In genomic region chr10:90258944-90259714, GRCm38 (mm10) we compare ENCODE assay signal across 33 mouse cellular contexts.
DNase-seq lines count a peak whose midpoint lies in the region; ATAC-seq and TF ChIP-seq lines count a peak whose summit lies in the region.
"Had no signal": no experiment of that assay in that cellular context is flagged by ENCODE, and none has a peak within 500 bp of the region (broad histone marks: within the 10 kb centered on the region; RNA-seq: fewer than 3 reads in every experiment).

No protein-coding gene starts in this region.

- no peaks in the 10 kb centered on the region for H3K36me3 ChIP-seq in midbrain, embryonic 13.5 days
- no peaks in the 10 kb centered on the region for H3K36me3 ChIP-seq in midbrain, embryonic 11.5 days (ENCODE audit: control insufficient read depth, insufficient read depth, low read length)
- H3K36me3 ChIP-seq in forebrain, embryonic 16.5 days (ENCODE audit: control insufficient read depth, insufficient read depth): no peaks in the 10 kb centered on the region
- H3K36me3 ChIP-seq: heart, embryonic 12.5 days; hindbrain, embryonic 15.5 days; liver, embryonic 12.5 days had no signal

- WGBS in midbrain, embryonic 13.5 days: 50% methylated on average over 3 of the region's 3 CpGs
- WGBS in midbrain, embryonic 11.5 days: 65% methylated on average over 3 of the region's 3 CpGs
- 17% methylated on average over 3 of the region's 3 CpGs for WGBS in forebrain, embryonic 16.5 days

- no peaks in the 10 kb centered on the region for H3K9me3 ChIP-seq in midbrain, embryonic 13.5 days
- no peaks in the 10 kb centered on the region for H3K9me3 ChIP-seq in midbrain, embryonic 11.5 days (ENCODE audit: control insufficient read depth, low read length)
- H3K9me3 ChIP-seq in forebrain, embryonic 16.5 days (ENCODE audit: control insufficient read depth, low read length): no peaks in the 10 kb centered on the region
- H3K9me3 ChIP-seq: heart, embryonic 12.5 days; hindbrain, embryonic 15.5 days; liver, embryonic 12.5 days had no signal

- peaks cover 3% of the 10 kb centered on the region; the same call in 1 of the 2 replicates for H3K4me1 ChIP-seq in midbrain, embryonic 13.5 days (replicated peaks)
- no peaks in the 10 kb centered on the region for H3K4me1 ChIP-seq in midbrain, embryonic 11.5 days (ENCODE audit: control insufficient read depth, insufficient read depth, low read length)
- H3K4me1 ChIP-seq in forebrain, embryonic 16.5 days (replicated peaks; ENCODE audit: control insufficient read depth, insufficient read depth, low read length): no peaks in the 10 kb centered on the region
- H3K4me1 ChIP-seq: heart, embryonic 12.5 days; hindbrain, embryonic 15.5 days; liver, embryonic 12.5 days had no signal

- DNase-seq in embryo, embryonic 10.5 days (ENCODE audit: low spot score): peak; percentile 14
- DNase-seq in embryo, embryonic 10 days (ENCODE audit: low spot score): no peak
- DNase-seq in midbrain, embryonic 11.5 days (ENCODE audit: low spot score, missing footprints): no peak
- peak; percentile 80 for DNase-seq in brain, embryonic 14.5 days (ENCODE audit: low read depth)
- DNase-seq in layer of hippocampus, adult 8-10 months (ENCODE audit: low spot score in 2 of 2): no peak
- DNase-seq: adrenal gland, adult 2 months; cerebellum, adult 8-10 months; cerebellum, postnatal 25 days; gastrocnemius, adult 2 months; gastrocnemius, postnatal 36 days; heart, adult 18-20 months; heart, postnatal 4 days; kidney, adult 11 months; kidney, postnatal 14 days; left cerebral cortex, postnatal 4 days; liver, postnatal 0 days; lung, postnatal 4 days; right cerebral cortex, adult 18-20 months; right cerebral cortex, postnatal 4 days; thymus, adult 18-20 months; thymus, postnatal 25 days had no signal

- no peak overlapping the region for H3K4me2 ChIP-seq in midbrain, embryonic 13.5 days (replicated peaks)
- no peak overlapping the region for H3K4me2 ChIP-seq in midbrain, embryonic 11.5 days
- no peak overlapping the region for H3K4me2 ChIP-seq in forebrain, embryonic 16.5 days (ENCODE audit: low read length)
- H3K4me2 ChIP-seq: heart, embryonic 12.5 days; hindbrain, embryonic 15.5 days; liver, embryonic 12.5 days had no signal

- TF ChIP-seq POLR2A in brain, embryonic 14.5 days (IDR thresholded peaks at IDR 0.05; ENCODE audit: borderline replicate concordance, extremely low read depth, insufficient read depth, insufficient read length, poor library complexity, severe bottlenecking): no peak

- H3K27me3 ChIP-seq in midbrain, embryonic 13.5 days: no peaks in the 10 kb centered on the region
- no peaks in the 10 kb centered on the region for H3K27me3 ChIP-seq in midbrain, embryonic 11.5 days (ENCODE audit: control insufficient read depth, insufficient read depth, low read length)
- no peaks in the 10 kb centered on the region for H3K27me3 ChIP-seq in forebrain, embryonic 16.5 days (replicated peaks; ENCODE audit: control insufficient read depth, insufficient read depth, low read length)
- H3K27me3 ChIP-seq: CH12.LX; heart, embryonic 12.5 days; hindbrain, embryonic 15.5 days; liver, embryonic 12.5 days had no signal

- H3K9ac ChIP-seq in midbrain, embryonic 13.5 days (replicated peaks): no peak overlapping the region
- H3K9ac ChIP-seq in midbrain, embryonic 11.5 days (ENCODE audit: low read length): no peak overlapping the region
- no peak overlapping the region for H3K9ac ChIP-seq in forebrain, embryonic 16.5 days (replicated peaks; ENCODE audit: low read depth, low read length)
- H3K9ac ChIP-seq: heart, embryonic 12.5 days; hindbrain, embryonic 15.5 days; liver, embryonic 12.5 days; liver, postnatal 0 days had no signal

- no peak overlapping the region for H3K27ac ChIP-seq in midbrain, embryonic 13.5 days
- H3K27ac ChIP-seq in midbrain, embryonic 11.5 days (ENCODE audit: low read depth, low read length): no peak overlapping the region
- no peak overlapping the region for H3K27ac ChIP-seq in forebrain, embryonic 16.5 days (ENCODE audit: low read length)
- H3K27ac ChIP-seq: gastrocnemius, adult 2 months; hindbrain, embryonic 15.5 days; left cerebral cortex, adult 2 months; liver, embryonic 12.5 days; stomach, postnatal 0 days had no signal

- peak; percentile 62; the same call in 1 of the 2 replicates for ATAC-seq in midbrain, embryonic 13.5 days
- no peak for ATAC-seq in midbrain, embryonic 11.5 days (ENCODE audit: low FRiP score)
- peak; percentile 65 for ATAC-seq in forebrain, embryonic 16.5 days
- no peak for ATAC-seq in megakaryocyte, adult 5-6 weeks (ENCODE audit: poor library complexity, severe bottlenecking)
- ATAC-seq: activated CD4-positive, CD25-positive, alpha-beta regulatory T cell, adult 4 months; inflammation-experienced regulatory T-cells, adult 6 months; liver, embryonic 12.5 days; liver, postnatal 0 days; lung, postnatal 0 days had no signal

- H3K4me3 ChIP-seq in midbrain, embryonic 13.5 days (replicated peaks): no peak overlapping the region
- no peak overlapping the region for H3K4me3 ChIP-seq in midbrain, embryonic 11.5 days (ENCODE audit: low read depth, low read length)
- H3K4me3 ChIP-seq in forebrain, embryonic 16.5 days (replicated peaks; ENCODE audit: low read length): no peak overlapping the region
- H3K4me3 ChIP-seq: gastrocnemius, adult 2 months; heart, embryonic 12.5 days; hindbrain, embryonic 15.5 days; left cerebral cortex, adult 2 months; liver, embryonic 12.5 days had no signal

- TF ChIP-seq CTCF in brain, embryonic 14.5 days (IDR thresholded peaks at IDR 0.05; ENCODE audit: borderline replicate concordance, extremely low read depth, insufficient read depth, insufficient read length): no peak

Comparison
In these comparisons a context has a peak if more than half of its experiments do, and no peak if none do; other contexts are left out.
1. DNase-seq: peak in embryo, embryonic 10.5 days (single experiment) and brain, embryonic 14.5 days (single experiment); none in embryo, embryonic 10 days (single experiment), midbrain, embryonic 11.5 days (single experiment) and layer of hippocampus, adult 8-10 months (0 of 2).
2. ATAC-seq: peak in midbrain, embryonic 13.5 days (single experiment) and forebrain, embryonic 16.5 days (single experiment); none in midbrain, embryonic 11.5 days (single experiment) and megakaryocyte, adult 5-6 weeks (single experiment).